Comparison of ENCODE assay signal across 15 mouse cellular contexts in genomic region chr11:109556130-109556529, GRCm38 (mm10). TPM values are rescaled to one million over a fixed set of nuclear protein-coding genes. Genes with fewer than 3 reads are reported as not detected.
DNase-seq lines count a peak whose midpoint lies in the region; ATAC-seq and TF ChIP-seq lines count a peak whose summit lies in the region.
"Had no signal": no experiment of that assay in that cellular context is flagged by ENCODE, and none has a peak within 500 bp of the region (broad histone marks: within the 10 kb centered on the region; RNA-seq: fewer than 3 reads in every experiment).

No protein-coding gene starts in this region.

- ATAC-seq in heart, embryonic 12.5 days (ENCODE audit: insufficient number of reproducible peaks, low FRiP score), result 0 out of 2 replicates have a peak, but pooled peaks have one; percentile 46
- ATAC-seq in liver, embryonic 14.5 days (ENCODE audit: insufficient read depth), result peak; percentile 50
- ATAC-seq: forebrain, embryonic 16.5 days had no signal

- no peak for DNase-seq in heart, postnatal 4 days
- DNase-seq in kidney, adult 9 months, result peak; percentile 88
- DNase-seq in liver, embryonic 14.5 days (ENCODE audit: low read depth in 3 of 3, low spot score in 3 of 3), result peak in 2 of 3 experiments; percentile 37 to 46
- no peak for DNase-seq in cerebellum, adult 11 months
- DNase-seq in left cerebral cortex, adult 9 months (ENCODE audit: low spot score in 2 of 2), result no peak
- DNase-seq in frontal cortex, adult 2 months (ENCODE audit: extremely low spot score in 1 of 2, low spot score in 1 of 2), result no peak
- DNase-seq: cerebellum, postnatal 25 days; lung, embryonic 14.5 days; thymus, postnatal 36 days had no signal

- no peaks in the 10 kb centered on the region for H3K27me3 ChIP-seq in heart, embryonic 12.5 days (replicated peaks)
- no peaks in the 10 kb centered on the region for H3K27me3 ChIP-seq in liver, embryonic 14.5 days (ENCODE audit: control insufficient read depth, insufficient read depth, low read length)
- H3K27me3 ChIP-seq: embryonic facial prominence, embryonic 13.5 days; megakaryocyte, embryonic 14.5 days had no signal

- H3K9me3 ChIP-seq in heart, embryonic 12.5 days (replicated peaks), result no peaks in the 10 kb centered on the region; the same call in 1 of the 2 replicates
- H3K9me3 ChIP-seq in liver, embryonic 14.5 days (ENCODE audit: control insufficient read depth, low read length), result no peaks in the 10 kb centered on the region
- H3K9me3 ChIP-seq: embryonic facial prominence, embryonic 13.5 days; G1E had no signal

- no peak for TF ChIP-seq POLR2A in bone marrow, adult 2 months (IDR thresholded peaks at IDR 0.05; ENCODE audit: borderline replicate concordance, control insufficient read depth, low read depth, low read length)

- 26% methylated on average over 6 of the region's 6 CpGs for WGBS in heart, embryonic 12.5 days
- WGBS in bone marrow, adult 2 months, result 57% methylated on average over 6 of the region's 6 CpGs
- 11% methylated on average over 6 of the region's 6 CpGs for WGBS in liver, embryonic 14.5 days (ENCODE audit: insufficient replicate concordance)

- peak overlapping the region; percentile 22; the same call in 1 of the 2 replicates for H3K27ac ChIP-seq in heart, embryonic 12.5 days (ENCODE audit: poor library complexity, severe bottlenecking)
- peak overlapping the region; percentile 75 for H3K27ac ChIP-seq in bone marrow, adult 2 months (ENCODE audit: control insufficient read depth, insufficient read depth, low read depth, low read length, poor library complexity)
- H3K27ac ChIP-seq in liver, embryonic 14.5 days, result peak overlapping the region; percentile 94
- H3K27ac ChIP-seq: embryonic facial prominence, embryonic 13.5 days had no signal

- no peak overlapping the region for H3K4me3 ChIP-seq in heart, embryonic 12.5 days
- H3K4me3 ChIP-seq in bone marrow, adult 2 months (replicated peaks; ENCODE audit: control insufficient read depth, low read depth, low read length), result no peak overlapping the region
- H3K4me3 ChIP-seq in liver, embryonic 14.5 days (ENCODE audit: insufficient read depth in 1 of 2, low read depth in 2 of 2, low read length in 2 of 2), result no peak overlapping the region
- H3K4me3 ChIP-seq: embryonic facial prominence, embryonic 13.5 days; megakaryocyte, embryonic 14.5 days had no signal

- no peak overlapping the region for H3K4me2 ChIP-seq in heart, embryonic 12.5 days
- peak overlapping the region; percentile 53 for H3K4me2 ChIP-seq in liver, embryonic 14.5 days (ENCODE audit: low read depth)
- H3K4me2 ChIP-seq: embryonic facial prominence, embryonic 13.5 days; lung, embryonic 14.5 days had no signal

- H3K4me1 ChIP-seq in heart, embryonic 12.5 days (replicated peaks), result peaks cover 56% of the 10 kb centered on the region
- peaks cover 1% of the 10 kb centered on the region; the same call in 1 of the 2 replicates for H3K4me1 ChIP-seq in bone marrow, adult 2 months (ENCODE audit: control insufficient read depth, insufficient read depth, low read length)
- H3K4me1 ChIP-seq in liver, embryonic 14.5 days (replicated peaks; ENCODE audit: control insufficient read depth in 2 of 2, insufficient read depth in 2 of 2, low read length in 1 of 2), result peaks cover 87 to 91% of the 10 kb centered on the region in 2 experiments

- no peak for TF ChIP-seq CTCF in bone marrow, adult 2 months (IDR thresholded peaks at IDR 0.05; ENCODE audit: control insufficient read depth, insufficient read depth, low read length)
- no peak for TF ChIP-seq CTCF in liver, embryonic 14.5 days (IDR thresholded peaks at IDR 0.05; ENCODE audit: low read depth)

- H3K36me3 ChIP-seq in heart, embryonic 12.5 days, result no peaks in the 10 kb centered on the region
- no peaks in the 10 kb centered on the region for H3K36me3 ChIP-seq in liver, embryonic 14.5 days (replicated peaks; ENCODE audit: control insufficient read depth, insufficient read depth, low read depth)
- H3K36me3 ChIP-seq: embryonic facial prominence, embryonic 13.5 days; G1E had no signal

- peak; percentile 55; the same call in 1 of the 2 replicates for TF ChIP-seq EP300 in liver, embryonic 14.5 days (IDR thresholded peaks at IDR 0.05; ENCODE audit: low read depth)

- no peak overlapping the region for H3K9ac ChIP-seq in heart, embryonic 12.5 days
- peak overlapping the region; percentile 67 for H3K9ac ChIP-seq in liver, embryonic 14.5 days (replicated peaks)
- H3K9ac ChIP-seq: embryonic facial prominence, embryonic 13.5 days; lung, embryonic 14.5 days had no signal

RNA-seq across cellular contexts. Expression of gene Wipi1, which starts 55.6 kb away (rescaled TPM):
- 49.9 and 51.3 TPM in 2 replicates for polyA plus RNA-seq in heart, embryonic 12.5 days (2016; fragmentation: Nextera tagmentation; extraction: Ambion mirVana)
- total RNA-seq in heart, postnatal 4 days (2021), result 10 to 100 TPM; 85.0 to 86.1 TPM
- polyA plus RNA-seq in bone marrow, adult 2 months (2011; ENCODE audit: insufficient read depth, insufficient read length, low replicate concordance, missing spikeins), result 13.3 and 18.3 TPM in 2 replicates
- polyA plus RNA-seq in liver, embryonic 14.5 days (2012; rRNA removed), result 8.3 and 11.9 TPM in 2 replicates
- polyA plus RNA-seq in liver, embryonic 14.5 days (2014; fragmentation: Nextera tagmentation; extraction: Ambion mirVana), result 9.0 and 13.4 TPM in 2 replicates
- 18.6 and 18.8 TPM in 2 replicates for polyA plus RNA-seq in frontal cortex, adult 2 months (2012; rRNA removed)

Comparison
In these comparisons a context has a peak if more than half of its experiments do, and no peak if none do; other contexts are left out.
1. H3K27ac ChIP-seq: peak in every context shown above with its lines; median percentile 94 in liver, embryonic 14.5 days; 75 in bone marrow, adult 2 months; 22 in heart, embryonic 12.5 days.
2. DNase-seq: peak in kidney, adult 9 months (single experiment) and liver, embryonic 14.5 days (2 of 3); none in heart, postnatal 4 days (single experiment), cerebellum, adult 11 months (single experiment), left cerebral cortex, adult 9 months (0 of 2) and frontal cortex, adult 2 months (0 of 2).